Mouse (Mus musculus): ENCODE data around the gene Cdc7. TPM values are rescaled to one million over a fixed set of nuclear protein-coding genes. Genes with fewer than 3 reads are reported as not detected.

The Cdc7 gene
- polyA plus RNA-seq, 1 experiment from 2014 or later, result 30.8 TPM

DNA sequence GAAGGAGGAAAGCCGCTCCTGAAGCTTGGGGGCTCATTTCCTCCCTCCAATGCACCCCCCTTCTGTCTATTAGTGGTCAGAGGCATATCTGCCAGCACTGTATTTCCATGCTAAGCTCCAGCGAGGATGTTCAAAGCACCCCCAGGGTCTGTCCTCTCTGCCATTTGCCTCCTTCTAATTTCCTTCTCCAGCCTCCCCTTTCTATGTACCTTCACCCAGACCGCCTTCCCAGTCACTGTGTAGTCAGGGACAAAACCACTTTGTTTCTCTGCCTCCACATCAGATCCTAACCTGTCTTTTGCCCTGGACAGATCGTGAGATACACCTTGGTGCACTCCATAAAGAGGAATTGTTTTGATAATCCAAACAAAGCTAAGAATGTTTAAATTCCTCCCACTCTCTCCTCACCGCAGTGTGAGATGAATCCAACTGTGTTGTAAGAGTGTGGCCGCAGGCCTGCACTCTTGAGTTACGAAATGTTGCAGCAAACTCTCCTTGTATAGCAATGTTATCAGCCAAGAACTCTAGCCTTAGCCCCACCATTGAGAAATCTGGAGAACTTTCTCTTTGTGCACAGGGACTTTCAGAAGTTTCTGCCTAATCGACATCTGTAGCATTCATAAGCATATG, 27.3 kb downstream of the Cdc7 start:
- Histone ChIP-seq H3K9ac (no peak overlapping the region), H3K27ac (ENCODE audit: poor library complexity, severe bottlenecking) (no peak overlapping the region), H3K9me3 (replicated peaks) (no peaks in the 10 kb centered on the region), H3K27me3 (replicated peaks) (no peaks in the 10 kb centered on the region), H3K36me3 (peaks cover 2% of the 10 kb centered on the region), H3K4me1 (replicated peaks) (peaks cover 22% of the 10 kb centered on the region), H3K4me2 (peak overlapping the region; percentile 56), H3K4me3 (no peak overlapping the region)
- ATAC-seq (ENCODE audit: insufficient number of reproducible peaks, low FRiP score), result no peak
- WGBS, result 59% methylated on average over 8 of the region's 8 CpGs

DNA sequence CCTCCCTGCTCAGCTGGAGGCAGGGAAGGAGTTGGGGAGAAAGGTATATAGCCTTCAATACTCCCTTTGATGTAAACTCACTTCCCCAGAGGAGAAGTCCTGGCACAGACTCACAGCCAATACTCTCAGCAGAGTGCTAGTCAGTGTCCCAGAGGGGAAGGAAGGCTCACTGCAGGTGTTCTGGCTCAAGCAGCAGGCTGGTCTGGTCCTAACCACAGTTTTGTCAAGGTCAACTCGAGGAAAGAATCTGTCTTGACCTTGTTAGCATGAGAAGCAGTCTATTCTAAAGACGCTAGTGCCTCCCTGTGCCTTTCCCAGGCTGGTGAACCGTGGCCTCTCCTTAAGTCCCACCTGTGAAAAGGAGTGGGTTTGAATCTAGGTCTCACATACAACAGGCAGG, 30.6 kb downstream of the Cdc7 start:
- H3K27ac ChIP-seq (ENCODE audit: poor library complexity, severe bottlenecking), result no peak overlapping the region

DNA sequence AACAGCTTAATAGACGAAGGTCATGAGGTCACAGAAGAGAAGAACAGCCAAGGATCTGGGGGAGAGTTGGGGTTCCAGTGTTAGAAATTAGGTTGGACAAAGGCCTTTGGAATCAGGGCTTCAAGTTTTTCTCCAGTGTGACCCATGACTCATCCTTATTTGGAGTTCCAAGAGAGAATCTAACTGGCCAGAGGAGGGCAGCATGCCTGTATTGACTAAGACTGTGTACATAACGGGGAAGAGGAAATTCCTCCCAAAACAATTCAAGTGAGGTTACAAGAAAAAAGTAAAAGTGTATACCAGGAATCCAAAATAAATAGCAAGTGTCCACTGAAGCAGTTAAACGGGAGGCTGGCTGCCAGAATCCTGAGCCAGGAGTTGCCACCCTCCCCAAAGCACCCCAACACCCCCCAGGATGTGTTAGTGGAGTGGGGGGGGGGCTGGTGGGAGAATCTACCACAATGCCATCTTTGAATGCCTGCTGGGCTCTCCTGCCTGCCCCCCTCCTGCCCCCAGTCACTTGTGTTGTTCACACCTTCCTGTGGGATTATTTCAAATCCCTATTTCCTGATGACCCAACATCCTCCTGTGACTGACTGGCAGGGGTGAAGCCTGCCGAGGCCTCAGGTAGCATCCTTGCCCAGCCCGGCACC, 31.9 kb downstream of the Cdc7 start:
- Histone ChIP-seq H3K27me3 (replicated peaks) (no peaks in the 10 kb centered on the region), H3K9me3 (replicated peaks) (no peaks in the 10 kb centered on the region), H3K36me3 (no peaks in the 10 kb centered on the region), H3K9ac (no peak overlapping the region), H3K4me3 (no peak overlapping the region), H3K27ac (ENCODE audit: poor library complexity, severe bottlenecking) (peak overlapping the region; percentile 17; the same call in 1 of the 2 replicates), H3K4me2 (no peak overlapping the region), H3K4me1 (replicated peaks) (peaks cover 22% of the 10 kb centered on the region)
- peak; percentile 66; the same call in 1 of the 2 replicates for ATAC-seq (ENCODE audit: insufficient number of reproducible peaks, low FRiP score)
- 34% methylated on average over 5 of the region's 5 CpGs for WGBS

More for the DNA sequence above, 30.6 kb downstream of the Cdc7 start:
- no peaks in the 10 kb centered on the region for H3K27me3 ChIP-seq (replicated peaks)
- no peak for ATAC-seq (ENCODE audit: insufficient number of reproducible peaks, low FRiP score)
- no peak overlapping the region for H3K4me3 ChIP-seq
- H3K4me2 ChIP-seq, result no peak overlapping the region
- H3K9me3 ChIP-seq (replicated peaks), result no peaks in the 10 kb centered on the region
- H3K36me3 ChIP-seq, result no peaks in the 10 kb centered on the region
- WGBS, result 31% methylated on average over 3 of the region's 3 CpGs
- peaks cover 25% of the 10 kb centered on the region for H3K4me1 ChIP-seq (replicated peaks)
- 0 out of 2 replicates have a peak overlapping the region, but pooled peaks have one; percentile 11 for H3K9ac ChIP-seq

DNA sequence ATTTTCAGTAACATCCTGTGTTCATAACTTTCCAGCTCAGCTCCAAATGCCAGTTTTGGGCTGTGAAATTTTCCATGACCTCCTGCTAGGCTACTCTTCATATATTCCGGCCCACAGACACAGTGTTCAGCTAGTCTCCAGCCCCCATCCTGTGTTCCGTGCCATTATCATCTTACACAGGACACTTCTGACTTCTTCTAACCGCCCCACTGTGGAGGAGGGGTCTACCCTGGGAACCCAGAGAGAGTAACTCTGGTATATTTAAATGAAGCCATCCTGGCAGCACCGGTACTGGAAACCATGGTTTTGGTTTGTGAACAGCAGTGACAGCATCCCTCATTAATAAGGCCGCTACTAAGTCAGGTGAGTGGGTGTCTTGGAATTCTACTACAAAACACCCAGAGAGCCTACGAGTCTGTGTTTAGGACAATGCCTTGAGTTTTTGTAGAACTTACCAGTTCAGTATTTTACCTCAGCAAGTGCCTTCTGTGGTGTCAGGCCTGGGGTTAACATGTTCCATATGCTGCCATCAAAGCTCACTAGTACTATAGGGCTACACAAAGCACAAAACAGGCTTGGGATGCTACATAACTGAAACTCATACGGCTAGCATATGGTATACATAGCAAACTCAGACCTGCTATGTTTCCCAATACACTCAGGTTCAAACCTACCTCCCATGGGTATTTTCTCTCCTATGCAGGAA, 32.6 kb downstream of the Cdc7 start:
- ATAC-seq (ENCODE audit: insufficient number of reproducible peaks, low FRiP score), result 0 out of 2 replicates have a peak, but pooled peaks have one; percentile 22
- H3K9me3 ChIP-seq (replicated peaks), result no peaks in the 10 kb centered on the region
- H3K27ac ChIP-seq (ENCODE audit: poor library complexity, severe bottlenecking), result 0 out of 2 replicates have a peak overlapping the region, but pooled peaks have one; percentile 17
- WGBS, result 58% methylated on average over 7 of the region's 7 CpGs
- H3K36me3 ChIP-seq, result no peaks in the 10 kb centered on the region
- no peak overlapping the region for H3K9ac ChIP-seq
- no peak overlapping the region for H3K4me3 ChIP-seq
- H3K4me2 ChIP-seq, result no peak overlapping the region
- peaks cover 21% of the 10 kb centered on the region for H3K4me1 ChIP-seq (replicated peaks)
- H3K27me3 ChIP-seq (replicated peaks), result no peaks in the 10 kb centered on the region

DNA sequence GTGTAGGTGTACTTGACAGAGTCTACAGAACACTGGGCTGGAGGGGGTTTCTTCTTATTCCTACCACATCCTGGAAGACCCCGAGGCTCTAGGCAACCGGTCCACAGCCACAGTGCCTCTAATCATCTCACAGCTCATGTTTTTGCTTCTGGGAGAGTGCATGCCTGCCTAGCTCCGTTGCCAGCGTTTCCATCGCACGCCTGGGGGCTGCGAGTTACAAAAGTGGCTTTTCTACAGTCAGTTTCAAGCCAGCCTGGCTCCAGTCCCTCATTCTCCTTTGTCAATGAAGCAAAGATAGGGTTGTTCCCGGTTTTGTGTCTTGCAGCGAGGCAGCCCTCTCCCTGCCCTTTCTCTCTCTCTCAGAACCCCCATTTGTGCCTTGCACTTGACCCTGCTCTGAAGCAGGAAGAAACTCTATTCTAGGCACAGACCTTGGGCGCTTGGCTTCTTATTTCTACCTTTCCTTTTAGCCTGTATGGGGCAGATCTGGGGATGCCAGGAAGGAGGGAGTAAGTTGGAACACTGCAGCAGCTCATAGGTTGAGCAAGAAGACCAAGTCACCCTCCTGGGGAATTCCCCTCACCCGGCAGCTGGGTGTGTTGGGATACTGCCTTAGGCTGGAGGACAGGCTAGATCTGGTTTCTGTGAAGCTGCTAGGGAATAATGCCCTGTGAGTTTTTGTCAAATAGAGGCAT, 37.4 kb downstream of the Cdc7 start:
- no peak overlapping the region for H3K27ac ChIP-seq (ENCODE audit: poor library complexity, severe bottlenecking)
- H3K4me1 ChIP-seq (replicated peaks), result peaks cover 14% of the 10 kb centered on the region
- no peaks in the 10 kb centered on the region for H3K36me3 ChIP-seq
- no peak overlapping the region; the same call in 1 of the 2 replicates for H3K4me2 ChIP-seq
- 50% methylated on average over 11 of the region's 11 CpGs for WGBS
- H3K9me3 ChIP-seq (replicated peaks), result 0 out of 2 replicates have a peak, but pooled peaks cover 3% of the 10 kb centered on the region
- no peak overlapping the region for H3K4me3 ChIP-seq
- ATAC-seq (ENCODE audit: insufficient number of reproducible peaks, low FRiP score), result 0 out of 2 replicates have a peak, but pooled peaks have one; percentile 48
- no peaks in the 10 kb centered on the region for H3K27me3 ChIP-seq (replicated peaks)
- no peak overlapping the region for H3K9ac ChIP-seq

DNA sequence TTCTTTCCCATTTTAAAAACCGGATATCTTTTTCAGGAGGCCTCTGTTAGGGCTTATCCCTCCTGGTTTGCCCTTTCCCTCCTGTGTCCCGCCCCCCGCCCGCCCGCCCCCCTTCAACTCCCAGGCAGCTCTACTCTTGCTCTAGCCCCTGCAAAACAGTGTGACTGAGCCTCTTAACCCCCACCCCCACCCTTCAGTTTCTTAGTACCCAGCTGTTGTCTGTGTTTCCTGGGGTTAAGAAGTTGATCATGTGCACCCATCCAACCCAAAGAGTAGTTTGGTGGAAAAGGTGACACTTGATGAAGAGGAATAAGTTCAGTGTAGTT, 37.9 kb downstream of the Cdc7 start:
- H3K4me1 ChIP-seq (replicated peaks), result peaks cover 12% of the 10 kb centered on the region
- H3K4me2 ChIP-seq, result no peak overlapping the region
- no peaks in the 10 kb centered on the region for H3K36me3 ChIP-seq
- no peak overlapping the region for H3K27ac ChIP-seq (ENCODE audit: poor library complexity, severe bottlenecking)
- 51% methylated on average over 5 of the region's 5 CpGs for WGBS
- no peaks in the 10 kb centered on the region for H3K27me3 ChIP-seq (replicated peaks)
- H3K9ac ChIP-seq, result no peak overlapping the region
- ATAC-seq (ENCODE audit: insufficient number of reproducible peaks, low FRiP score), result no peak
- H3K9me3 ChIP-seq (replicated peaks), result 0 out of 2 replicates have a peak, but pooled peaks cover 5% of the 10 kb centered on the region
- H3K4me3 ChIP-seq, result no peak overlapping the region

DNA sequence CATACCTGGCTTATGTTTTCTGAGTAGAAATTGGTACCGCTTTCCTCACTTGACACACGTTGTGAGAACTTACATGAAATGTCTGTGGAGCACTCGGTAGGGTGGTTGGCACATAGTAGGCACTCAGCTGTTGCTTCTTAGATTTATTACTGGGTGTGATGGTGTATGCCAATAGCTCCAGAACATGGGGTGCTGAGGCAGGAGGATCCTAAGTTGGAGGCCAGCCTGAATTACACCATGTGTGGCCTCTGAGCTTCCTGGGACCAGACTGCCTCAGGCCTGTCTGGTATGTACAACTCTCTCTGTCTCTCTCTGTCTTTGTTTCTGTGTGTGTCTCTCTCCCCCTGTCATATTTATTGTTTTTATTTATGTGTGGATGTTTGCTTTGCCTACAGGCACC, 45.6 kb downstream of the Cdc7 start:
- Histone ChIP-seq H3K27me3 (replicated peaks) (no peaks in the 10 kb centered on the region), H3K27ac (ENCODE audit: poor library complexity, severe bottlenecking) (no peak overlapping the region), H3K9me3 (replicated peaks) (0 out of 2 replicates have a peak, but pooled peaks cover 8% of the 10 kb centered on the region), H3K4me2 (no peak overlapping the region), H3K36me3 (no peaks in the 10 kb centered on the region), H3K4me1 (replicated peaks) (peaks cover 32% of the 10 kb centered on the region), H3K4me3 (no peak overlapping the region), H3K9ac (no peak overlapping the region)
- ATAC-seq (ENCODE audit: insufficient number of reproducible peaks, low FRiP score), result no peak
- WGBS, result 90% methylated on average over 3 of the region's 3 CpGs

DNA sequence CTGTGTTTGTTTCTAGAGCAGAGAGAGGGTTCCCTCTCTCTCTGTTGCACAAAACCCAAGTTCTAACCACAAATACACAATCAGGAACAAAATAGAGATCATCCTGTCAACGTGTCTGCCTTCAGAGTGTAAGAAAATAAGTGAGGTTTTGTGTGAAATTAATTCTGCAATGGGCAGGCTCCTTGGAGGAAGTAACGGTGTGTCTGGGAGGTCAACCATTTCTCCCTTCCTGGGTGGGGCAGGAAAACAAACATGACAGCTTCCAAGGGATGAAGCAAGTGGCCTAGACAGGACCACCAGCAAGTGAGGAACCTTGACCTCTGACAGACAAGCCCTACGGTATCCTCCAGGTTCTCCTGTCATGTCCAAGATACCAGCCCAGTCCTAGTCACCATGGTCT, 46.2 kb downstream of the Cdc7 start:
- no peak overlapping the region for H3K4me2 ChIP-seq
- ATAC-seq (ENCODE audit: insufficient number of reproducible peaks, low FRiP score), result no peak
- H3K27me3 ChIP-seq (replicated peaks), result no peaks in the 10 kb centered on the region
- WGBS, result 63% methylated on average over 3 of the region's 3 CpGs
- no peak overlapping the region for H3K4me3 ChIP-seq
- H3K9ac ChIP-seq, result no peak overlapping the region
- H3K27ac ChIP-seq (ENCODE audit: poor library complexity, severe bottlenecking), result no peak overlapping the region
- peaks cover 37% of the 10 kb centered on the region for H3K4me1 ChIP-seq (replicated peaks)
- H3K36me3 ChIP-seq, result no peaks in the 10 kb centered on the region
- H3K9me3 ChIP-seq (replicated peaks), result 0 out of 2 replicates have a peak, but pooled peaks cover 8% of the 10 kb centered on the region

DNA sequence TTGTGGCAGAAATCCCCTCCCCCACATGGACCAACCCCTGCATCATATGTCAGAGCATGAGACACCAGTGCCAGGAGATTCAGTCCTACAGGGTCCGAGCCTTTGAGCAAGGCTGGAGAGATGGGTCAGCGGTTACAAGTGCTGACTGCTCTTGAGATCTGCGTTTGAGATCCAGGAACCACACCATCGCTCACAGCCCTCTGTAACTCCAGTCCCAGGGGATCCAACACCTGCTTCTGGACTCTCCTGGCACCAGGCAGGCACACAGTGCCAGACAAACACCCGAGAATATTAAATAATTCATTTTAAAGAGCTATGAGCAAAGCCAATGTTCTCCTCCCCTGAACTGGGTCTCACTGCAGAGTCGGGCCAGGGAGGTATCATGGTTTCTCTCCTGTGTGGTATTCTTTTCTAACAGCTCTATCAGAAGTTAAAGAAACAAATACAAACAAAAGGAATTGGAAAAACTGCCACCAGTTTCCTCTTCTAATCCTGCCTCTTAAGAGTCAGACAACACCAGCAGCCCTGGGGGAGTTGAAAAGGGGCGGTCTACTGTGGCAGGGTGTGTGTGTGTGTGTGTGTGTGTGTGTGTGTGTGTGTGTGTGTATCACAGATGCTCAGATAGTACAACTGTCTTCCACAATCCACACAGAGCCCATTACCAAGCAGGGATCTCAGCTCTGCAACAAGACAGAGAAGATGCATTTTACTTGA, 47.4 kb downstream of the Cdc7 start:
- peak overlapping the region; percentile 87 for H3K27ac ChIP-seq (ENCODE audit: poor library complexity, severe bottlenecking)
- no peak overlapping the region for H3K4me2 ChIP-seq
- H3K36me3 ChIP-seq, result no peaks in the 10 kb centered on the region
- peak; percentile 56; the same call in 1 of the 2 replicates for ATAC-seq (ENCODE audit: insufficient number of reproducible peaks, low FRiP score)
- no peak overlapping the region for H3K9ac ChIP-seq
- WGBS, result 44% methylated on average over 7 of the region's 7 CpGs
- peaks cover 46% of the 10 kb centered on the region for H3K4me1 ChIP-seq (replicated peaks)
- 0 out of 2 replicates have a peak, but pooled peaks cover 5% of the 10 kb centered on the region for H3K9me3 ChIP-seq (replicated peaks)
- H3K4me3 ChIP-seq, result no peak overlapping the region
- no peaks in the 10 kb centered on the region for H3K27me3 ChIP-seq (replicated peaks)

DNA sequence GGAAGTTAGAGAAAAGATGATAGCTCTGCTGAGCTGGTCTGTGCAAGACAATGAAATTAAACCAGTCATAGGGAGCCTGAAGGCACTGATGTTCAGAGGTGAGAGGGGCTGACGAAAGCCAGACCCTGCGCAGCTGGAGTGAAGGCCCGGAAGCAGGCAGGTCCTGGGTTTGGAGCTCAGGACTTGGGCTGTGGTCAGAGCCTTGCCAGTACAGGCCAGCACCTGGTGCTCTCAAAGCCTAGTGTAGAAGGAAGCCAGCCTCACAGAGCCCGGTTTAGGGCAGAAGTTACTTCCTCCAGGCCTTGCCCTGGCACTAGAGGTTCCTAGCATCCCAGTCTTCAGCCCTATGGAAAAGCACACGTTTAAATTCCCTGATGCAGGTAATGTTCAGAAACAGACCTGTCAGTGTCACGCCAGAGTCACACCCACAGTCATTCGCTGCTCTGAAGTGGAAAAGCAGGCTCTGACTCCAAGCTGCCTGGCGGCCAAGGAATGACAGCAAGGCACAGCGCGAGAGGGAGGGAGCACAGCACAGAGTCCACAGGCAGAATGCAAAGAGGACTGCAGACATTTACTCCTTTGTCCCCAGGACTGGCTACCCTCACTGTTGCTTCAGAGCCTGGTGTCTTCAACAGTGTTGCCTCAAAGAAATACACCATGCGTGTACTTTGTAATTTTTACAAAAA, 48.1 kb downstream of the Cdc7 start:
- ATAC-seq (ENCODE audit: insufficient number of reproducible peaks, low FRiP score), result peak; percentile 51
- Histone ChIP-seq H3K4me1 (replicated peaks) (peaks cover 46% of the 10 kb centered on the region), H3K27ac (ENCODE audit: poor library complexity, severe bottlenecking) (peak overlapping the region; percentile 87), H3K27me3 (replicated peaks) (no peaks in the 10 kb centered on the region), H3K36me3 (no peaks in the 10 kb centered on the region), H3K9me3 (replicated peaks) (0 out of 2 replicates have a peak, but pooled peaks cover 3% of the 10 kb centered on the region), H3K9ac (peak overlapping the region; percentile 47; the same call in 1 of the 2 replicates), H3K4me2 (no peak overlapping the region), H3K4me3 (no peak overlapping the region)
- WGBS, result 22% methylated on average over 11 of the region's 11 CpGs

All from heart, embryonic 12.5 days (tissue).